Mouse (Mus musculus) C2C12 (cell line): ENCODE data around the gene Ints4.

Source experiments
- CEBPB ChIP-seq: IDR thresholded peaks from one replicate; pipeline ENCODE4 v1.6.1; 2011; ENCODE audit warnings: low read depth, mild to moderate bottlenecking, control low read depth, moderate library complexity
- CTCF ChIP-seq: IDR thresholded peaks from one replicate; pipeline ENCODE4 v1.5.1; 2011; ENCODE audit not compliant: control insufficient read depth, insufficient read depth, insufficient read length
- FOSL1 ChIP-seq: IDR thresholded peaks from one replicate; pipeline ENCODE4 v1.8.0; 2011; ENCODE audit warnings: mild to moderate bottlenecking, low read length; ENCODE audit not compliant: poor library complexity, insufficient read depth, severe bottlenecking
- MAX ChIP-seq: IDR thresholded peaks from one replicate; pipeline ENCODE4 v1.6.1; 2011; ENCODE audit warnings: mild to moderate bottlenecking, control low read depth
- MYOD1 ChIP-seq: IDR thresholded peaks from one replicate; pipeline ENCODE4 v1.6.1; 2011; ENCODE audit warnings: low read depth; ENCODE audit not compliant: control insufficient read depth, insufficient read length
- MYOG ChIP-seq: IDR thresholded peaks from one replicate; pipeline ENCODE4 v1.6.1; 2011; ENCODE audit not compliant: control insufficient read depth, insufficient read length; ENCODE audit errors: extremely low read depth
- USF1 ChIP-seq: IDR thresholded peaks from one replicate; pipeline ENCODE4 v1.6.1; 2011; ENCODE audit warnings: low read depth, mild to moderate bottlenecking, control low read depth, moderate library complexity

- no peak for TF ChIP-seq MAX
- TF ChIP-seq USF1 = no peak
- no peak for TF ChIP-seq CTCF
- no peak for TF ChIP-seq MYOD1
- no peak for TF ChIP-seq FOSL1
- TF ChIP-seq CEBPB = no peak
- no peak for TF ChIP-seq MYOG
Measured at GRCm38 (mm10) chr7:97473001-97473400, 7.8 kb upstream of the Ints4 start.
